Mouse (Mus musculus): ENCODE data around the gene Cntnap1. TPM values are rescaled to one million over a fixed set of nuclear protein-coding genes. Genes with fewer than 3 reads are reported as not detected.
A peak's percentile ranks its signal among the peaks of the same experiment; 100 is the strongest.

Cntnap1 gene
- total and polyA plus RNA-seq, 2 experiments from 2014 or later, result 3.2 to 15.0 TPM

DNA sequence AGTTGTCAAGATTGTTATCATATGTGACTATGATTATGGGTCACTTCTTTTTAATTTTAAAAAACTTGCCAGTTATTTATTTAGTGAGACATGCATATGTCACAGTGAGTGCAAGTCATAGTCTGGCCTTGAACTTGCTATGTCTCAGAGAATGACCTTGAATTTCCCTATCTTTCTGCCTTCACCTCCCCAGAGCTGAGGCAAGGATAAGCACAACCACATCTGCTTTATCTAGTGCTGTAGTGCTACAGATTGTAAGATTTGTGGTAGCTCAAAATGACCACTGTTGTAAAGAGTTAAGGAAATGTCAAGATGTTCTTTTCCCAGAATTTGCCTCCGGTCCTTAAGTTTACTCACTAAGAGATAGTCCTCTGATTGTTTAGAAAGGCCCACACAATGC lies 62.9 kb downstream of the Cntnap1 start:
- Histone ChIP-seq H3K27me3 (ENCODE audit: insufficient read depth, low read length) (no peaks in the 10 kb centered on the region), H3K4me1 (ENCODE audit: insufficient read depth, low read length) (no peaks in the 10 kb centered on the region), H3K36me3 (ENCODE audit: insufficient read depth, low read length) (no peaks in the 10 kb centered on the region), H3K4me2 (ENCODE audit: low read depth, low read length, poor library complexity, severe bottlenecking) (no peak overlapping the region), H3K9ac (replicated peaks; ENCODE audit: low read length, poor library complexity, severe bottlenecking) (no peak overlapping the region), H3K4me3 (ENCODE audit: low read depth, low read length) (no peak overlapping the region), H3K27ac (ENCODE audit: low read depth, low read length) (no peak overlapping the region), H3K9me3 (ENCODE audit: low read length) (no peaks in the 10 kb centered on the region)
- WGBS, result 83% methylated on average over 1 of the region's 1 CpGs
- DNase-seq (ENCODE audit: low spot score), result no peak
- no peak for TF ChIP-seq CTCF (IDR thresholded peaks at IDR 0.05)
- ATAC-seq (ENCODE audit: low FRiP score), result no peak

DNA sequence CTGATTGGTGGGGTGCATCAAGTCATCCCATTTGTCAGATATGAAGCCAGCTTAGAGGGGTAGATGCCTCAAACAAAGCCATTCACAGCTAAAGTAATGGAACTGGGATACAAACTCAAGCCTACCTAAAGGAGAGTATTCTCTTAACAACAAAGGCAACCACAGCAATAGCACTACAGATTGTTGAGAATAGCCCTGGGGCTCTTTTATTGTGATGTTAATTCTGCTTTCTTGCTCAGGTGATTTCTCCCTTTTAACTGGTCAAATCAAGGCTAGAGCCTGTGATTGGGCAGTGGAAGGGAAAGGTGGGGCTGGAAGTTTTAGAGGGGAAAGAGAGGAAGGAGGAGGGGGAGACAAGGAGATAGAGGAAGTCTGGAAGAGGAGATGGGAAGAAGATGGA lies 63.8 kb downstream of the Cntnap1 start:
- Histone ChIP-seq H3K36me3 (ENCODE audit: insufficient read depth, low read length) (no peaks in the 10 kb centered on the region), H3K4me1 (ENCODE audit: insufficient read depth, low read length) (no peaks in the 10 kb centered on the region), H3K9ac (replicated peaks; ENCODE audit: low read length, poor library complexity, severe bottlenecking) (no peak overlapping the region)

DNA sequence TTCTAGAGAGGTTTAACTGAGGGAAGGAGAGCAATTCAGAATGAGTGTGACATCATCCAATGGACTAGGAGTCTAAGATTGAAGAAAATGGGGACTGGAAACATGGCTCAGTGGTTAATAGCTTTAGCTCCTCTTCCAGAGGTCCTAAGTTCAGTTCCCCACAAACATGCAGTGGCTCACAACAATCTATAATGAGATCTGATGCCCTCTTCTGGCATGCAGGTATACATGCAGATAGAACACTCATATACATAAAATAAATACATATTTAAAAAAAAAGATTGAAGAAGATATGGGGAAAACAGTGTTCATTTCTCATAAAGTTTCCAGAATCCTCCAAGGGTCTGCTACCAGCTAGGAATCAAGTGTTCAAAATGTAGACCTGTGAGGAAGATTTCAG lies 65.1 kb downstream of the Cntnap1 start:
- no peak for ATAC-seq (ENCODE audit: low FRiP score)
- H3K4me2 ChIP-seq (ENCODE audit: low read depth, low read length, poor library complexity, severe bottlenecking), result no peak overlapping the region
- TF ChIP-seq CTCF (IDR thresholded peaks at IDR 0.05), result no peak

More for the DNA sequence above, 63.8 kb downstream of the Cntnap1 start:
- Histone ChIP-seq H3K27me3 (ENCODE audit: insufficient read depth, low read length) (no peaks in the 10 kb centered on the region), H3K27ac (ENCODE audit: low read depth, low read length) (no peak overlapping the region), H3K4me2 (ENCODE audit: low read depth, low read length, poor library complexity, severe bottlenecking) (no peak overlapping the region), H3K4me3 (ENCODE audit: low read depth, low read length) (no peak overlapping the region), H3K9me3 (ENCODE audit: low read length) (no peaks in the 10 kb centered on the region)
- no peak for DNase-seq (ENCODE audit: low spot score)
- TF ChIP-seq CTCF (IDR thresholded peaks at IDR 0.05), result no peak
- ATAC-seq (ENCODE audit: low FRiP score), result no peak

DNA sequence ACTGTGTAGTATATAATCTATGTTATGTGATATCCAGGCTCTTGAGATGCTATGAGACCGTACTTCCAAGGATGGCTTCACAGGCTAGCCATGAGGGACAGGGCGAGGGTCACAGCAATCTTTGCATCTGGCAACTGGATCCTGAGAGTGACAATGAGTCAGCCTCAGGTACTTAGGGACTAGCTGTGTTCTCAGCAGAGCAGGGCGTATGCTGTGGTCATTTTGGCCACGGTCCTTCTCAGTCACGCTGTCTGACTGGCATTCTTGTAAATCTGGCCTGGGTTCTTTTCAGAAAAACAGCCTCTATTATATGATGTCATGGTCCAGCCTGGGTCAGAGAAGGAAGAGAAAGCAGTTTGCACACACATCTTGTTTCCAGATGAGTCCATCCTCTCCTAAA lies 66.5 kb downstream of the Cntnap1 start:
- no peaks in the 10 kb centered on the region for H3K9me3 ChIP-seq (ENCODE audit: low read length)
- H3K4me1 ChIP-seq (ENCODE audit: insufficient read depth, low read length), result no peaks in the 10 kb centered on the region
- no peak overlapping the region for H3K4me3 ChIP-seq (ENCODE audit: low read depth, low read length)
- DNase-seq (ENCODE audit: low spot score), result no peak
- no peaks in the 10 kb centered on the region for H3K36me3 ChIP-seq (ENCODE audit: insufficient read depth, low read length)
- TF ChIP-seq CTCF (IDR thresholded peaks at IDR 0.05), result no peak
- H3K27ac ChIP-seq (ENCODE audit: low read depth, low read length), result no peak overlapping the region
- no peak overlapping the region for H3K4me2 ChIP-seq (ENCODE audit: low read depth, low read length, poor library complexity, severe bottlenecking)
- WGBS, result 91% methylated on average over 5 of the region's 5 CpGs
- H3K27me3 ChIP-seq (ENCODE audit: insufficient read depth, low read length), result no peaks in the 10 kb centered on the region
- no peak for ATAC-seq (ENCODE audit: low FRiP score)
- no peak overlapping the region for H3K9ac ChIP-seq (replicated peaks; ENCODE audit: low read length, poor library complexity, severe bottlenecking)

More for the DNA sequence above, 65.1 kb downstream of the Cntnap1 start:
- no peak overlapping the region for H3K27ac ChIP-seq (ENCODE audit: low read depth, low read length)
- no peaks in the 10 kb centered on the region for H3K4me1 ChIP-seq (ENCODE audit: insufficient read depth, low read length)
- no peak overlapping the region for H3K9ac ChIP-seq (replicated peaks; ENCODE audit: low read length, poor library complexity, severe bottlenecking)
- no peaks in the 10 kb centered on the region for H3K36me3 ChIP-seq (ENCODE audit: insufficient read depth, low read length)
- H3K4me3 ChIP-seq (ENCODE audit: low read depth, low read length), result no peak overlapping the region
- H3K27me3 ChIP-seq (ENCODE audit: insufficient read depth, low read length), result no peaks in the 10 kb centered on the region
- DNase-seq (ENCODE audit: low spot score), result no peak
- no peaks in the 10 kb centered on the region for H3K9me3 ChIP-seq (ENCODE audit: low read length)

DNA sequence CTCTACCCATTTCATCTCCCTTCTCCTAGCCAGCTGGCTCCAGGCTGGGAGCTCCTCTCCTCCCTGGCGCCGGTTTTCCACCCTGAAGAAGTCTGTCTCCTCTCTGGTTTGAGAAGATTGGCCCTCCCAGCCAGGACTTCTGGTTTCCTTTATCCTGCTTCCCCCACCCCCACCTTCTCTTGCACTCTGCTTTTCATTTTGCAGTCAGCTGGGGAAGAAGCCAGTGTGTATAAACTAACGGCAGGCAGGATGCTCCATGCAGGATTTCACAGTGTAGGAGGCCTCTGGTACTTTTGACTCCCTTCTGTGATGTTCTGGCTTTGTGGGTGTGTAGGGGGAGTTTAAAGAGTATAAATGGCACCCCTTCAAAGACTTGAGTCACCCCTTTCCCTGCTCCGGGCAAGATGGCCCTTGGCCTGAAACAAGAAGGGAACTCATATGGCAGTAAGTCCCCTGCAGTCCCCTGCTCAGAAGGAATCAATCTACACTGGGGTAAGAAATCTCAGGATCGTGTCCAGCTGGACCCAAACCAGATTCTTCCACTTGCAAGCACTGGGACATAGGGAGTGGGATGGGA lies 67.8 kb downstream of the Cntnap1 start:
- Histone ChIP-seq H3K27ac (ENCODE audit: low read depth, low read length) (no peak overlapping the region), H3K9ac (replicated peaks; ENCODE audit: low read length, poor library complexity, severe bottlenecking) (no peak overlapping the region), H3K4me1 (ENCODE audit: insufficient read depth, low read length) (no peaks in the 10 kb centered on the region), H3K4me3 (ENCODE audit: low read depth, low read length) (no peak overlapping the region), H3K4me2 (ENCODE audit: low read depth, low read length, poor library complexity, severe bottlenecking) (no peak overlapping the region), H3K36me3 (ENCODE audit: insufficient read depth, low read length) (no peaks in the 10 kb centered on the region), H3K9me3 (ENCODE audit: low read length) (no peaks in the 10 kb centered on the region), H3K27me3 (ENCODE audit: insufficient read depth, low read length) (no peaks in the 10 kb centered on the region)
- ATAC-seq (ENCODE audit: low FRiP score), result no peak
- peak; percentile 35 for DNase-seq (ENCODE audit: low spot score)
- TF ChIP-seq CTCF (IDR thresholded peaks at IDR 0.05), result no peak
- WGBS, result 54% methylated on average over 5 of the region's 5 CpGs

Small RNA genes within 50 kb of the gene (microRNA-seq; reads per million reads assigned to microRNA genes)
- gene Gm27626 (ENCODE audit: borderline number of aligned reads), result not detected

Other genes starting within 250 kb of the Cntnap1 start
- gene Stat3, start 231.0 kb upstream of the Cntnap1 start, total RNA-seq (2014; rRNA removed), result 37.8 and 47.1 TPM in 2 replicates
- 34.2 and 40.8 TPM in 2 replicates for gene Stat3, start 231.0 kb upstream of the Cntnap1 start, polyA plus RNA-seq (2015; fragmentation: Nextera tagmentation; extraction: Ambion mirVana)
- 24.8 and 26.0 TPM in 2 replicates for gene Cavin1, start 199.6 kb upstream of the Cntnap1 start, total RNA-seq (2014; rRNA removed)
- gene Cavin1, start 199.6 kb upstream of the Cntnap1 start, polyA plus RNA-seq (2015; fragmentation: Nextera tagmentation; extraction: Ambion mirVana), result 46.0 and 47.5 TPM in 2 replicates
- 242 and 247 TPM in 2 replicates for gene Atp6v0a1, start 161.1 kb upstream of the Cntnap1 start, total RNA-seq (2014; rRNA removed)
- 204 and 210 TPM in 2 replicates for gene Atp6v0a1, start 161.1 kb upstream of the Cntnap1 start, polyA plus RNA-seq (2015; fragmentation: Nextera tagmentation; extraction: Ambion mirVana)
- 20.9 and 22.2 TPM in 2 replicates for gene Naglu, start 100.5 kb upstream of the Cntnap1 start, total RNA-seq (2014; rRNA removed)
- gene Naglu, start 100.5 kb upstream of the Cntnap1 start, polyA plus RNA-seq (2015; fragmentation: Nextera tagmentation; extraction: Ambion mirVana), result 16.0 and 16.6 TPM in 2 replicates
- gene Hsd17b1, start 92.1 kb upstream of the Cntnap1 start, total RNA-seq (2014; rRNA removed), result 0.27 TPM in 1 of 2 replicates, not detected in the other
- not detected in 2 replicates for gene Hsd17b1, start 92.1 kb upstream of the Cntnap1 start, polyA plus RNA-seq (2015; fragmentation: Nextera tagmentation; extraction: Ambion mirVana)
- gene Coasy, start 88.0 kb upstream of the Cntnap1 start, total RNA-seq (2014; rRNA removed), result 41.8 and 48.7 TPM in 2 replicates
- gene Coasy, start 88.0 kb upstream of the Cntnap1 start, polyA plus RNA-seq (2015; fragmentation: Nextera tagmentation; extraction: Ambion mirVana), result 31.5 and 34.1 TPM in 2 replicates
- 60.7 and 61.3 TPM in 2 replicates for gene Mlx, start 83.2 kb upstream of the Cntnap1 start, total RNA-seq (2014; rRNA removed)
- 64.1 and 67.8 TPM in 2 replicates for gene Mlx, start 83.2 kb upstream of the Cntnap1 start, polyA plus RNA-seq (2015; fragmentation: Nextera tagmentation; extraction: Ambion mirVana)
- gene Psmc3ip, start 75.1 kb upstream of the Cntnap1 start, total RNA-seq (2014; rRNA removed), result 5.3 and 6.9 TPM in 2 replicates
- gene Psmc3ip, start 75.1 kb upstream of the Cntnap1 start, polyA plus RNA-seq (2015; fragmentation: Nextera tagmentation; extraction: Ambion mirVana), result 8.9 and 10.3 TPM in 2 replicates
- 54.9 and 61.7 TPM in 2 replicates for gene Retreg3, start 50.6 kb upstream of the Cntnap1 start, total RNA-seq (2014; rRNA removed)
- gene Retreg3, start 50.6 kb upstream of the Cntnap1 start, polyA plus RNA-seq (2015; fragmentation: Nextera tagmentation; extraction: Ambion mirVana), result 24.8 and 26.0 TPM in 2 replicates
- 40.5 and 52.6 TPM in 2 replicates for gene Tubg1, start 50.6 kb upstream of the Cntnap1 start, total RNA-seq (2014; rRNA removed)
- gene Tubg1, start 50.6 kb upstream of the Cntnap1 start, polyA plus RNA-seq (2015; fragmentation: Nextera tagmentation; extraction: Ambion mirVana), result 64.4 and 64.6 TPM in 2 replicates
- gene Tubg2, start 14.6 kb upstream of the Cntnap1 start, total RNA-seq (2014; rRNA removed), result 38.4 and 40.6 TPM in 2 replicates
- gene Tubg2, start 14.6 kb upstream of the Cntnap1 start, polyA plus RNA-seq (2015; fragmentation: Nextera tagmentation; extraction: Ambion mirVana), result 86.1 and 93.8 TPM in 2 replicates
- gene Plekhh3, start 828 bp downstream of the Cntnap1 start, total RNA-seq (2014; rRNA removed), result 13.7 and 23.4 TPM in 2 replicates
- gene Plekhh3, start 828 bp downstream of the Cntnap1 start, polyA plus RNA-seq (2015; fragmentation: Nextera tagmentation; extraction: Ambion mirVana), result 5.8 and 6.2 TPM in 2 replicates
- 0.61 and 1.4 TPM in 2 replicates for gene Ccr10, start 4.9 kb downstream of the Cntnap1 start, total RNA-seq (2014; rRNA removed)
- 0.75 and 0.83 TPM in 2 replicates for gene Ccr10, start 4.9 kb downstream of the Cntnap1 start, polyA plus RNA-seq (2015; fragmentation: Nextera tagmentation; extraction: Ambion mirVana)
- gene Ezh1, start 55.9 kb downstream of the Cntnap1 start, total RNA-seq (2014; rRNA removed), result 26.5 and 40.0 TPM in 2 replicates
- 25.4 and 25.9 TPM in 2 replicates for gene Ezh1, start 55.9 kb downstream of the Cntnap1 start, polyA plus RNA-seq (2015; fragmentation: Nextera tagmentation; extraction: Ambion mirVana)
- 55.0 and 67.5 TPM in 2 replicates for gene Ramp2, start 75.5 kb downstream of the Cntnap1 start, total RNA-seq (2014; rRNA removed)
- gene Ramp2, start 75.5 kb downstream of the Cntnap1 start, polyA plus RNA-seq (2015; fragmentation: Nextera tagmentation; extraction: Ambion mirVana), result 95.3 and 103 TPM in 2 replicates
- 77.3 and 82.3 TPM in 2 replicates for gene Vps25, start 83.2 kb downstream of the Cntnap1 start, total RNA-seq (2014; rRNA removed)
- 130 and 144 TPM in 2 replicates for gene Vps25, start 83.2 kb downstream of the Cntnap1 start, polyA plus RNA-seq (2015; fragmentation: Nextera tagmentation; extraction: Ambion mirVana)
- 4.2 and 8.1 TPM in 2 replicates for gene Wnk4, start 90.0 kb downstream of the Cntnap1 start, total RNA-seq (2014; rRNA removed)
- gene Wnk4, start 90.0 kb downstream of the Cntnap1 start, polyA plus RNA-seq (2015; fragmentation: Nextera tagmentation; extraction: Ambion mirVana), result 7.5 and 9.2 TPM in 2 replicates
- not detected in 2 replicates for gene Cntd1, start 108.5 kb downstream of the Cntnap1 start, total RNA-seq (2014; rRNA removed)
- 0.25 and 0.42 TPM in 2 replicates for gene Cntd1, start 108.5 kb downstream of the Cntnap1 start, polyA plus RNA-seq (2015; fragmentation: Nextera tagmentation; extraction: Ambion mirVana)
- gene Coa3, start 108.6 kb downstream of the Cntnap1 start, total RNA-seq (2014; rRNA removed), result 136 and 168 TPM in 2 replicates
- 204 and 229 TPM in 2 replicates for gene Coa3, start 108.6 kb downstream of the Cntnap1 start, polyA plus RNA-seq (2015; fragmentation: Nextera tagmentation; extraction: Ambion mirVana)
- 94.4 and 209 TPM in 2 replicates for gene Becn1, start 131.8 kb downstream of the Cntnap1 start, total RNA-seq (2014; rRNA removed)
- 145 and 150 TPM in 2 replicates for gene Becn1, start 131.8 kb downstream of the Cntnap1 start, polyA plus RNA-seq (2015; fragmentation: Nextera tagmentation; extraction: Ambion mirVana)
- 69.1 and 74.0 TPM in 2 replicates for gene Psme3, start 145.7 kb downstream of the Cntnap1 start, total RNA-seq (2014; rRNA removed)
- 75.0 and 76.5 TPM in 2 replicates for gene Psme3, start 145.7 kb downstream of the Cntnap1 start, polyA plus RNA-seq (2015; fragmentation: Nextera tagmentation; extraction: Ambion mirVana)
- 5.3 and 6.7 TPM in 2 replicates for gene Aoc2, start 154.5 kb downstream of the Cntnap1 start, total RNA-seq (2014; rRNA removed)
- gene Aoc2, start 154.5 kb downstream of the Cntnap1 start, polyA plus RNA-seq (2015; fragmentation: Nextera tagmentation; extraction: Ambion mirVana), result 0.64 and 0.77 TPM in 2 replicates
- 0.66 and 1.2 TPM in 2 replicates for gene Aoc3, start 160.1 kb downstream of the Cntnap1 start, total RNA-seq (2014; rRNA removed)
- gene Aoc3, start 160.1 kb downstream of the Cntnap1 start, polyA plus RNA-seq (2015; fragmentation: Nextera tagmentation; extraction: Ambion mirVana), result 0.07 and 0.20 TPM in 2 replicates
- gene G6pc, start 197.0 kb downstream of the Cntnap1 start, total RNA-seq (2014; rRNA removed), result not detected in 2 replicates
- gene G6pc, start 197.0 kb downstream of the Cntnap1 start, polyA plus RNA-seq (2015; fragmentation: Nextera tagmentation; extraction: Ambion mirVana), result not detected in 2 replicates
- 67.4 and 78.3 TPM in 2 replicates for gene Aarsd1, start 247.1 kb downstream of the Cntnap1 start, total RNA-seq (2014; rRNA removed)
- gene Aarsd1, start 247.1 kb downstream of the Cntnap1 start, polyA plus RNA-seq (2015; fragmentation: Nextera tagmentation; extraction: Ambion mirVana), result 96.3 and 107 TPM in 2 replicates